Mouse (Mus musculus) G1E (cell line): ENCODE data around the gene Pdzd2. TPM values are rescaled to one million over a fixed set of nuclear protein-coding genes. Genes with fewer than 3 reads are reported as not detected.

ENCODE experiments used
- ATAC-seq: 2 replicates; pipeline ENCODE4 v1.8.0; 2016; ENCODE audit warnings: mild to moderate bottlenecking; ENCODE audit not compliant: insufficient number of reproducible peaks, poor library complexity, low FRiP score, severe bottlenecking; ENCODE audit errors: extremely low read depth
- DNase-seq: peaks from one replicate; pipeline ENCODE4 v3.0.0; 2012; ENCODE audit warnings: low spot score
- H3K27me3 ChIP-seq: 2 replicates; pipeline ENCODE4 v1.6.1; 2012; ENCODE audit warnings: mild to moderate bottlenecking, low read length, inconsistent platforms; ENCODE audit not compliant: insufficient read depth
- H3K36me3 ChIP-seq: replicated peaks from 2 replicates; pipeline ENCODE3; 2012; ENCODE audit warnings: mild to moderate bottlenecking, inconsistent platforms
- H3K4me1 ChIP-seq: 2 replicates; pipeline ENCODE4 v1.6.1; 2012; ENCODE audit warnings: low read depth, low read length, inconsistent platforms, mixed read lengths; ENCODE audit not compliant: insufficient read depth
- H3K4me3 ChIP-seq: 2 replicates; pipeline ENCODE4 v1.5.1; 2012; ENCODE audit warnings: low read depth, mild to moderate bottlenecking, inconsistent platforms, low read length, moderate library complexity, mixed read lengths
- H3K9me3 ChIP-seq: replicated peaks from 2 replicates; pipeline ENCODE4 v1.6.1; 2012; ENCODE audit warnings: inconsistent platforms
- CTCF ChIP-seq: IDR thresholded peaks from 2 replicates; pipeline ENCODE4 v1.5.1; 2012; ENCODE audit warnings: low read depth, low read length, inconsistent platforms, mixed read lengths
- GATA1 ChIP-seq: IDR thresholded peaks from 2 replicates; pipeline ENCODE4 v1.6.1; 2012; ENCODE audit warnings: borderline replicate concordance, low read length, inconsistent platforms, mixed read lengths
- GATA2 ChIP-seq: IDR thresholded peaks from 2 replicates; pipeline ENCODE4 v1.6.1; 2012; ENCODE audit warnings: low read depth, low read length, inconsistent platforms, borderline replicate concordance
- POLR2AphosphoS5 ChIP-seq: IDR thresholded peaks from 2 replicates; pipeline ENCODE4 v1.6.1; 2012; ENCODE audit warnings: low read depth, low read length, inconsistent platforms; ENCODE audit not compliant: insufficient replicate concordance
- TAL1 ChIP-seq: conservative IDR thresholded peaks from 2 replicates; pipeline ENCODE4 v1.6.1; 2012; ENCODE audit warnings: low read depth, low read length, inconsistent platforms, mixed read lengths
- polyA plus RNA-seq: library from polyadenylated mRNA; stranded (reverse); fragments of >175 nt; gene quantifications from 2 replicates; pipeline ENCODE4 v1.2.3, GENCODE M21; 2012
- total RNA-seq, 2 experiments: library from RNA; stranded (forward) in 1 of 2; stranded (reverse) in 1 of 2; fragments of 200-1000 nt in 1 of 2; fragments of >200 nt in 1 of 2; fragmentation: Nextera tagmentation in 1 of 2; gene quantifications; 2 replicates each; pipeline ENCODE4 v1.2.3; 2014 to 2017

The Pdzd2 gene
- total and polyA plus RNA-seq, 3 experiments = 0.18 to 1.8 (median 0.98) TPM

DNA sequence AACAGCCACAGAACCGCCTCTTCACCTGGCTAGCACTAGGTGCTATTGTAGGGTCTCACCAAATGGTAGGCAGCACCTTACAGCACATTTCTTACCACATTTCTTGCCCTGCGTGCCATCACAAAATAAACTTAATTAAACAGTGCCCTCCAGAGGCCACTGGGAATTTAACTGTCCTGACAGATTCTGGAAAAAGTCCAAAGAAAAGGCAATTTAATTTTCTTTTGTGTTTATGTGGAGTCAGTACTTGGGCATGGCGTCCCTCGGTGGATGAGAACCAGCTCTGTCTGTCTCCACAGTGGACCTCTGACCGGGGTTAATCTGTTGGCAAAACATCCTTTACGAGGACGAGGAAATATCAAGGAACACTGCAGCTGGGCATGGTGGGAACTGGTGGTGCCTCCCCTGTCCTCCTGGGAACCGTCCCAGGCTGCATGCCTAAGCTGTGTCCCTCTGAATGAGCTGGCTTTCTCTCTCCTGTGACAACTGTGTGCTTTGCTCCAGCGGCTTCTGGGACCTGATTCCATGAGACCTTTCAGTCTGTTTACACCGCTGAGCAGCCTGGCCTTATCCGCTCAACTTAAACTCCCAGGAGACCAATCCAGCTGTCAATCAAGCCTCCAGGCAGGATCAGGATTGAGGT lies 162.5 kb downstream of the Pdzd2 start:
- Histone ChIP-seq H3K36me3 (no peaks in the 10 kb centered on the region), H3K27me3 (no peaks in the 10 kb centered on the region), H3K4me3 (no peak overlapping the region), H3K4me1 (no peaks in the 10 kb centered on the region), H3K9me3 (no peaks in the 10 kb centered on the region)
- TF ChIP-seq GATA1 (no peak), TAL1 (no peak), CTCF (no peak), GATA2 (no peak), POLR2AphosphoS5 (no peak)
- DNase-seq (no peak), ATAC-seq (no peak)

DNA sequence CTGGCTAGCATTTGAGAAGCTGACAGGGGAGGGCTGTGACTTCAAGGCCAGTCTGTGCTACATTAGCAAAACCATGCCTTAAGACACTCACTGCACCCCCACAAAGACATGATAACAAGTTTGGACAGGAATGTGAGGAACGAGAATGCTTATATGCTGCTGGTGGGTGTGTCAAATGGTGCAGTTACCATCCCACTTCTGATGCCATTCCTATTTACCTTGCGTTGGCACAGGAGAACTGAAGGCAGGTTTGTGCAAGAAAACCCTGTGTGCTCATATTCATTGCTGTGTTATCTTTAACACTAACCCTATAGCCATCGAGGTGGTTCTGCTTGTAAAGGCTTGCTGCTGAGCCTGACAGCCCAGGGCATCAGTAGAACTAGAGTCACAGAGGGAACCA lies 166.1 kb downstream of the Pdzd2 start:
- no peak for TF ChIP-seq TAL1
- Histone ChIP-seq H3K27me3 (peaks cover 7% of the 10 kb centered on the region), H3K4me3 (no peak overlapping the region), H3K4me1 (peaks cover 3% of the 10 kb centered on the region), H3K36me3 (no peaks in the 10 kb centered on the region), H3K9me3 (no peaks in the 10 kb centered on the region)
- DNase-seq (no peak), ATAC-seq (no peak)

DNA sequence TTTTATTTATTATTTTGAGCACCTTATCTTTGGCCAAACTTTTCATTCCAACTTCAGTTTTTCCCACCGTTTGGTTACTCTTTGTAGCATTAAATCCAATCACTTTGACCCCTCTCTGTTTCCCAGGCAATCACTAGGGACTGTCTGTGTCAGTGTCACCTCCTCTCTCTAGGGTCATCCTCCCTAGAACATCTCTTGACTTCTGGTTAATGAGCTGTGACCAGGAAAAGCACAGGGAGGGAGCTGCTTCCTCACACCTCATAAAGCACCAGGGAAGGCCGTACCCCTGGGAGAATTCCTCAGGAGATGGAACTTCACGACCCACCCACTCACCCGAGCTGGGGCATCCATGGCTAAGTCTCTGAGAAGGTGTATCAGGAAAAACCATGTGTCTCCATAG lies 168.6 kb downstream of the Pdzd2 start:
- peaks cover 15% of the 10 kb centered on the region for H3K27me3 ChIP-seq
- DNase-seq (no peak), ATAC-seq (no peak)
- H3K4me1 ChIP-seq = peaks cover 3% of the 10 kb centered on the region
- H3K9me3 ChIP-seq = no peaks in the 10 kb centered on the region
- TF ChIP-seq TAL1 = no peak
- no peak for TF ChIP-seq POLR2AphosphoS5
- no peak for TF ChIP-seq CTCF
- TF ChIP-seq GATA2 = no peak
- TF ChIP-seq GATA1 = no peak
- no peaks in the 10 kb centered on the region for H3K36me3 ChIP-seq
- no peak overlapping the region for H3K4me3 ChIP-seq

DNA sequence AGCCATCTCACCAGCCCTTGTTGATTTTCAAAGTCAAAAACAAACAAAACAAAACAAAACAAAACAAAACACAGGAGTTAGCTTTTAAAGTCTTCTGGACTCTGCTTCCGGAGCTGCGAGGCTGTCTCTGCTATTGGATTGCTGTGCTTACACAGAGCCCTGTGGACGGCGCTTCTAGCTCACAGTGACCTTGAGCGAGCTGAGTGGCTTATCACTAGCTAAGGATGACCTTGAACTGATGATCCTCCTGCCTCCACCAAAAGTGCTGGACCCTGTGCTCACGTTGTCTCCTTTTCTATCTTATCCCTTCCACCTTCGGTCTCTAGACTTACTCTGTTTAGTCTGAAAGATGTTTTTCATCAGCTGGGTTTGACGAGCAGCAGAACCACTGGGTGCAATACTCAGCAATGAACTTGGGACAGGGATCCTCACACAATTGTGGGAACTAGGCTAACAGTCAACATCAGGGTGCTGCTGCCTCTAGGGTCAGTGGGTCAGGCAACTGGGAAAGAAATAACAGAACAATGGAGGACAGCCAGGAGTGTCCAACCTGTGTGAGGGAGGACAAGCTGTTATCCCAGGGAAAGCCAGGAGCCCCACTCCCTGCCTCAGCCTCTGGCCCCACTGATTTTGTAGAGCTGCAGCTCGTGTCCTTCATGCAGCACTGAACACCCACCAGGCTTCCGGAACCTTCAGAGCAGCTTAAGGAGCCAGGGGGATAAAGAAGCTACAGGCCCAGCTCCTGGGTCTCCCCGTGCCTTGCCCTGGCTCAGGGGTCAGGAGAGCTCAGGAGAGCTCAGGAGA lies 172.9 kb downstream of the Pdzd2 start:
- H3K36me3 ChIP-seq = no peaks in the 10 kb centered on the region
- H3K4me3 ChIP-seq = no peak overlapping the region
- TF ChIP-seq GATA2 (no peak), POLR2AphosphoS5 (no peak), GATA1 (no peak), CTCF (no peak), TAL1 (no peak)
- H3K9me3 ChIP-seq = no peaks in the 10 kb centered on the region
- peaks cover 3% of the 10 kb centered on the region for H3K4me1 ChIP-seq
- peaks cover 15% of the 10 kb centered on the region for H3K27me3 ChIP-seq
- DNase-seq = no peak
- ATAC-seq = no peak

DNA sequence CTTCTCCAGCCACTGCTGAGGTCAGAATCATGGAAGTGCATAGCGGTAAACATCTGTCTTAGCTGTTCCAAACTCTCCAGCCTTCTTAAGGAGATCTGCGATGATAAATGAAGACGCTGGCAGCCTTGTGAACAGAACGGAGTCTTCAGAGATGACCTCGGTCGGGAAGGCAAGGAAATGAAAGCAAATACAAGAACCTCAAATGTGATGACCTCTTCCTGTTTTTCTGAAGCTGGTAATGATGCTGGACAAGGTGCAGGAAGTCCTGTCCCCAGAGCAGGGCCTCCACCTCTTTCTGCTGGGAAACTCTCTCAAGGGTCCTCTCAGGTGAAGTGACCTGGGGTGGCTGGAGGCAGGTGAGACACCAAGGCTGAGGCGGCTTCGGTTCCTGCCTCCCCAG lies 174.4 kb downstream of the Pdzd2 start:
- Histone ChIP-seq H3K9me3 (no peaks in the 10 kb centered on the region), H3K27me3 (peaks cover 8% of the 10 kb centered on the region), H3K4me1 (peaks cover under 1% of the 10 kb centered on the region), H3K4me3 (no peak overlapping the region), H3K36me3 (no peaks in the 10 kb centered on the region)
- DNase-seq = no peak
- TF ChIP-seq POLR2AphosphoS5 = no peak
- no peak for TF ChIP-seq GATA2
- TF ChIP-seq CTCF = no peak
- TF ChIP-seq TAL1 = no peak
- TF ChIP-seq GATA1 = no peak
- ATAC-seq = no peak

DNA sequence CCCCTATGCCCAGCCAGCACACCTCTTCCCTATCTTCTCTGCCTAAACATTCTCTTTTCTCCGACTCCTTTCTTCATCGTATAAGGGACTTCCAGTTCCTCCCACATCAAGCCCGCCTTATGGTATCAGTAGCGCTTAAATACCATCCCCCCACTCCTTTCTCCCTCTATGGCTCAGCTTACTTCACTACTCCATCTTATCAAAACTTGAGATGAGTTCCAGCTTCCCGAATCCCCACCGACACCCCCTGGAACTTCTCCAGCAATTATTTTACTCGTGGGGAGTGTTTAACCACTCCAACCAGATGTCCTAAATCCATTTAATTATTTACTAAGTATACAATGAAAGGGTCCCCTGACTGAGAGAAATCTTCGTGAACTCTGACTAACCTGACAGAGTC lies 179.2 kb downstream of the Pdzd2 start:
- no peak for ATAC-seq
- Histone ChIP-seq H3K4me3 (no peak overlapping the region), H3K9me3 (no peaks in the 10 kb centered on the region), H3K36me3 (no peaks in the 10 kb centered on the region), H3K27me3 (no peaks in the 10 kb centered on the region; the same call in 1 of the 2 replicates), H3K4me1 (no peaks in the 10 kb centered on the region)
- DNase-seq = no peak
- TF ChIP-seq GATA1 (no peak), GATA2 (no peak), POLR2AphosphoS5 (no peak), CTCF (no peak), TAL1 (no peak)
